Mouse (Mus musculus) lung, embryonic 16.5 days (tissue): ENCODE results near the gene Foxn2. TPM values are rescaled to one million over a fixed set of nuclear protein-coding genes. Genes with fewer than 3 reads are reported as not detected.
"Not testable (repeated sequence)": the region's sequence is repeated elsewhere in the genome, so short reads cannot be mapped to it uniquely, and the experiment has no call there.

Experiments used
- ATAC-seq: fragments of 200-750 bp; cut with Nextera tagmentation; 2 replicates; pipeline ENCODE4 v1.8.0; 2017; ENCODE audit warnings: low read depth, mild to moderate bottlenecking, moderate library complexity
- H3K27ac ChIP-seq: fragments of 300-500 bp; sonication (generic); 2 replicates; pipeline ENCODE4 v1.5.1; 2014; ENCODE audit warnings: mild to moderate bottlenecking, control low read depth, low read length
- H3K27me3 ChIP-seq: fragments of 300-500 bp; sonication (generic); 2 replicates; pipeline ENCODE4 v1.6.1; 2014; ENCODE audit warnings: low read depth, low read length, mixed read lengths; ENCODE audit not compliant: control insufficient read depth, insufficient read depth
- H3K36me3 ChIP-seq: fragments of 300-500 bp; sonication (generic); 2 replicates; pipeline ENCODE4 v1.6.1; 2014; ENCODE audit warnings: low read length; ENCODE audit not compliant: control insufficient read depth, insufficient read depth
- H3K4me1 ChIP-seq: fragments of 300-500 bp; sonication (generic); replicated peaks from 2 replicates; pipeline ENCODE4 v1.6.1; 2014; ENCODE audit warnings: low read length, mixed read lengths; ENCODE audit not compliant: control insufficient read depth, insufficient read depth
- H3K4me2 ChIP-seq: fragments of 300-500 bp; sonication (generic); 2 replicates; pipeline ENCODE4 v1.6.1; 2014; ENCODE audit warnings: low read depth, low read length, control low read depth
- H3K4me3 ChIP-seq: fragments of 300-500 bp; sonication (generic); 2 replicates; pipeline ENCODE4 v1.5.1; 2014; ENCODE audit warnings: mild to moderate bottlenecking, low read length, control low read depth
- H3K9ac ChIP-seq: fragments of 300-500 bp; sonication (generic); 2 replicates; pipeline ENCODE4 v1.6.1; 2014; ENCODE audit warnings: low read length, control low read depth
- H3K9me3 ChIP-seq: fragments of 300-500 bp; sonication (generic); 2 replicates; pipeline ENCODE4 v1.6.1; 2016; ENCODE audit warnings: low read length; ENCODE audit not compliant: control insufficient read depth
- WGBS: fragments of 180-500 bp; shearing (Covaris S2); extraction: QIAGEN DNeasy Blood & Tissue Kit; methylation state at CpG from one replicate; pipeline ENCODE4 v1.1.7; 2014; 5-methylcytosine and 5-hydroxymethylcytosine counted together
- polyA plus RNA-seq: library from polyadenylated mRNA; unstranded; fragments of >200 nt; fragmentation: Nextera tagmentation; extraction: Ambion mirVana; gene quantifications from 2 replicates; pipeline ENCODE4 v1.2.1, GENCODE M21; 2015

Gene Foxn2
- polyA plus RNA-seq, 1 experiment from 2014 or later: 21.5 TPM

DNA sequence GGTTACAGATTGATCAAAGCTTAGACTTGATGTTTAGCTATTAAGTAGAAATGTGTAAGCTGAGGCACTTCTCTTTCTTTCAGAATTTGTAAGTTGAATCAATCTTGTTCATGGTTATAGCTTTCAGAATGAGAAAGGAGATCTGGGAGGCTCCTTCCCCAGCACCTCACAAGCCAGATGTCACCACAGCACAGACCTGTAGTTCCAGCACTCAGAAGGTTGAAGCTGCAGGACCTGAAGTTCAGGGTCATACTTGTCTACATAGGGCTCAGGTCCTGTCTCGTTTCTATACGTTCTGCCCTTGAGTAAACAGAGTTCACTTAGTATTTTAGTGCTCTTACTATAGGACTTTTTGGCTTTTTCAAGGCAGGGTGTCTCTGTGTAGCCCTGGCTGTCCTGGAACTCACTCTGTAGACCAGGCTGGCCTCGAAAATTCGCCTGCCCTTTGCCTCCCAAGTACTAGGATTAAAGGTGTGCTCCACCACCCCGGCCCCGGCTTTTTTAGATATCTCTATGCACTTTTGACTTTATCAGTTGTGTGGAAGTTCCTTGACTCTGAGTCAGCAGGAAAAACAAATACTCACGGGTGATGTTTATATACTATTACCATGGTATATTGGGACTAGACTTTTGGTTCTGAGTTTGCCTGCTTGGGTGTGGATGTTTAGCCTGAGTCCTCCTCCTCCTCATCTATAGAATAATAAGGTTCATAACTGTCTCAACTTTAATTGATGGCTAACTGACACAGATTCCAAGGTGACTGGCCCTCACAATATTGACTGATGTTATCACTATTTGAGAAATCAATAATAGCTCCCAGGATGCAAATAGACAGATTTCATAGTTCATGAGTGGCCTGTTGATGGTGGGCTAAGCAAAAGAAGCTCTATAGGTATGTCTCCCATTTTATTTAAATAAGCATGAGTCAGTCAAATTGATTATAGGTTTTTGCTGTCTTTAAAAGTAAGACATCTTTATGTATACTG, 19.7 kb downstream of the Foxn2 start:
- no peak overlapping the region for H3K9ac ChIP-seq
- H3K4me1 ChIP-seq: peaks cover 3% of the 10 kb centered on the region; the same call in 1 of the 2 replicates
- 52% methylated on average over 7 of the region's 7 CpGs for WGBS
- H3K9me3 ChIP-seq: no peaks in the 10 kb centered on the region
- H3K4me2 ChIP-seq: no peak overlapping the region
- no peak for ATAC-seq
- no peak overlapping the region for H3K4me3 ChIP-seq
- H3K27ac ChIP-seq: no peak overlapping the region
- H3K27me3 ChIP-seq: no peaks in the 10 kb centered on the region
- H3K36me3 ChIP-seq: no peaks in the 10 kb centered on the region

DNA sequence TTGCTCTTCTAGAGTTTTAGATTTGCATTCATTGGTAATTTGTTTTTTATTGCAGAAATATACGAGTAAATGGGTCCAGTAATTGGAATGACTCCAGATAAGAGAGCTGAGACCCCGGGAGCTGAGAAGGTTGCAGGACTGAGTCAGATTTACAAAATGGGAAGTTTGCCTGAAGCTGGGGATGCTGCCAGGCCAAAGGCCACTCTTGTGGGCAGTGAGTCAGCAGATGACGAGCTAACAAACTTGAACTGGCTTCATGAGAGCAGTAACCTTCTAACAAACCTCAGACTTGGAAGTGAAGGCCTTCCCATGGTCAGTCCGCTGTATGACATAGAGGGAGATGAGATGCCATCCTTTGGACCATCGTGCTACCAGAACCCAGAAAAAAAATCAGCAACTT, 22.1 kb downstream of the Foxn2 start:
- WGBS: 58% methylated on average over 5 of the region's 5 CpGs
- Histone ChIP-seq H3K27me3 (no peaks in the 10 kb centered on the region), H3K9ac (no peak overlapping the region), H3K4me2 (no peak overlapping the region), H3K9me3 (no peaks in the 10 kb centered on the region), H3K4me1 (peaks cover 3% of the 10 kb centered on the region; the same call in 1 of the 2 replicates), H3K27ac (no peak overlapping the region), H3K4me3 (no peak overlapping the region), H3K36me3 (peaks cover 4% of the 10 kb centered on the region; the same call in 1 of the 2 replicates)
- ATAC-seq: no peak

DNA sequence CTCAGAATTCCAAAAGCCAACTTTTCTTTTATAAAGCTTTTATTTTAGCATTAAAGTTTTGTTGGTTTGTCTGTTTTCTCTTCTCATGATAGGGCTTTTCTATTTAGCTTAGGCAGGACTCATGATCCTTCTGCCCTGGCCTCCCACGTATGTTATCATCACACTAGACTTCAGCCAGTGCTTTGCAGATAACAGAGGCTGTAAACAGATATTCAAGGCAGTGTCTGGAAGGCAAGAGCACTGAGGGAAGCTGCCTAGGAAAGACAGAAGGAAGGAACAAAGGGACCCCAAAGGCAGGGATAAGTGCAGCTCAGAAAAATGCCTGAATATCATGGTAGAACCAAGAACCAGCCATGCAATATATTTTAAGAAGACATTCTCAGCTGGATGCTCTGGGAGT, 26.1 kb downstream of the Foxn2 start:
- H3K27me3 ChIP-seq: no peaks in the 10 kb centered on the region
- peaks cover 4% of the 10 kb centered on the region for H3K9me3 ChIP-seq
- peaks cover 3% of the 10 kb centered on the region; the same call in 1 of the 2 replicates for H3K4me1 ChIP-seq
- peaks cover 21% of the 10 kb centered on the region for H3K36me3 ChIP-seq
- H3K4me2 ChIP-seq: no peak overlapping the region
- H3K9ac ChIP-seq: no peak overlapping the region
- 55% methylated on average over 1 of the region's 1 CpGs for WGBS
- no peak overlapping the region for H3K27ac ChIP-seq
- ATAC-seq: no peak
- H3K4me3 ChIP-seq: no peak overlapping the region

DNA sequence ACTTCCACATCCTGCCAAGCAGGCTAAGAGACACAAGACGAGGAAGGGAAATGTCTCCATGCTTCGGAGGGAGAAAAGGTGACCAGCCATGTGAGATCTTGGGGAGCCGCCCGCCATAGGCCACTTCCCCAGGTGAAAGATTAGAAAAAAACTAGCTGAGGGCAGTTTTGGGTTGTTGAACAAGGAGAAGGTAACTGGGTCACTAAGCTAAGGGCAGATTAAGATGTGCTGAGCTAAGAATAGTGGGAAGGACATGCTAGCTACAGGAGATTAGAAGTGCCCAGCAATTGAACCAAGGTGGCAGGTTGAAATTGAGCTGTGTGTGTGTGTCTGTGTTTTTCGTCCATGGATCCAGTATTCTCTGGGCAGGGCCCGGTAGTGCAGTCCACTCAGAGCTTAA, 27.2 kb downstream of the Foxn2 start:
- peaks cover 4% of the 10 kb centered on the region for H3K9me3 ChIP-seq
- H3K27ac ChIP-seq: no peak overlapping the region
- H3K9ac ChIP-seq: no peak overlapping the region
- H3K4me3 ChIP-seq: no peak overlapping the region
- peaks cover 21% of the 10 kb centered on the region for H3K36me3 ChIP-seq
- WGBS: 88% methylated on average over 6 of the region's 6 CpGs
- H3K27me3 ChIP-seq: no peaks in the 10 kb centered on the region
- no peak overlapping the region for H3K4me2 ChIP-seq
- H3K4me1 ChIP-seq: peaks cover 1% of the 10 kb centered on the region; the same call in 1 of the 2 replicates
- no peak for ATAC-seq

DNA sequence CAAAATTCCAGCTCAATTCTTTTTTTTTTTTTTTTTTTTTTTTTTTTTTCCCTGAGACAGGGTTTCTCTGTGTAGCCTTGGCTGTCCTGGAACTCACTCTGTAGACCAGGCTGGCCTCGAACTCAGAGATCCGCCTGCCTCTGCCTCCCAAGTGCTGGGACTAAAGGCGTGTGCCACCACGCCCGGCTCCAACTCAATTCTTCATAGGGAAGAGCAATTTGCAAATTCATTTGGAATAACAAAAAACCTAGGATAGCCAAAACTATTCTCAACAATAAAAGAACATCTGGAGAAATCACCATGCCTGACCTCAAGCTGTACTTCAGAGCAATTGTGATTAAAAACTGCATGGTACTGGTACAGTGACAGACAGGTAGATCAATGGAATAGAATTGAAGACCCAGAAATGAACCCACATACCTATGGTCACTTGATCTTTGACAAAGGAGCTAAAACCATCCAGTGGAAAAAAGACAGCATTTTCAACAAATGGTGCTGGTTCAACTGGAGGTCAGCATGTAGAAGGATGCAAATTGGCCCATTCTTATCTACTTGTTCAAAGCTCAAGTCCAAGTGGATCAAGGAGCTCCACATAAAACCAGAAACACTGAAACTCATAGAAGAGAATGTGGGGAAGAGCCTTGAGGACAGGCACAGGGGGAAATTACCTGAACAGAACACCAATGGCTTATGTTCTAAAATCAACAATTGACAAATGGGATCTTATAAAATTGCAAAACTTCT, 28.3 kb downstream of the Foxn2 start:
- over 99% methylated on average over 4 of the region's 5 CpGs for WGBS
- H3K9ac ChIP-seq, ATAC-seq, H3K4me2 ChIP-seq, H3K27ac ChIP-seq, H3K27me3 ChIP-seq, H3K4me1 ChIP-seq, H3K9me3 ChIP-seq, H3K4me3 ChIP-seq: not testable (repeated sequence)
- H3K36me3 ChIP-seq: peaks cover 21% of the 10 kb centered on the region

DNA sequence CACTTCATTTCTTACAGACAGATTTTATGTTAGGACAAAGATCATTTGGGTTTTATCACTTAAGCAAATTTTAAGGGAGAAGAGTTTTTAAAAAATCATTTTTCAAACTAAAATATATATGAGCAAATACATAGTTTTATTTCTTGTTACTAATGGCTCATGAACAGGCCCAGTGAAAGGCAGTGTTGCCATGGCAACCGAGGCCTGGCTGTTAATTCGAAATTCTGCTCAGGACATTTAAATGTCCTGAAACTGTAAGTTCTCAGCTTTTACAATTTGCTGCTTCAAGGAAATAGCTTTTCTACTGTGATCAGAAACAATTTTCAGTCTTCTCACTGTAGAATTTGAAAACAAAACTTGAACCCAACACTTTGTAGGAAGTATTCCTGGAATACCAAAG, 33.3 kb downstream of the Foxn2 start:
- 60% methylated on average over 2 of the region's 2 CpGs for WGBS
- Histone ChIP-seq H3K27ac (no peak overlapping the region), H3K9me3 (peaks cover 4% of the 10 kb centered on the region), H3K4me2 (no peak overlapping the region), H3K9ac (no peak overlapping the region), H3K36me3 (peaks cover 15% of the 10 kb centered on the region), H3K27me3 (no peaks in the 10 kb centered on the region), H3K4me3 (no peak overlapping the region), H3K4me1 (no peaks in the 10 kb centered on the region)
- no peak for ATAC-seq

DNA sequence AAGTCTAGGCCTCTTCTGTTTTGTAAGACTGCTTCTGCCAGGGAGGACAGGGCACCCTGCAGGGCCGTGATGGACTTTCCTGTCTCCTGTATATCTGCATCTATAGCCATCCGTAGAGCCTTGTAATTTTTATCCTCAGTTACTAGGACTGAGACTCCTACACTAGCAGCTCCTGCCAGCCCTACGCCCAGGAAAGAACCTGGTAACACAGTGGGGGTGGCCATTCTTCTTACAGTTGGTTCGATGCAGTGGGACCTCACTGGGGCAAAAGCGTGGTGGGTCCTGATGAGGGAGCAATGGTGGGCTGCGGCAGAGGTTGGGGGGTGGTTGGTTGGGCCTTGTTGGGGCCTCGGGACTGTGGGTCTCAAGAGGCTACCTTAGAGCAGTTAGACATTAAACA, 36.7 kb downstream of the Foxn2 start:
- Histone ChIP-seq H3K27me3 (no peaks in the 10 kb centered on the region), H3K9me3 (no peaks in the 10 kb centered on the region), H3K4me3 (no peak overlapping the region), H3K4me1 (no peaks in the 10 kb centered on the region), H3K27ac (no peak overlapping the region), H3K4me2 (no peak overlapping the region), H3K9ac (no peak overlapping the region), H3K36me3 (peaks cover 7% of the 10 kb centered on the region; the same call in 1 of the 2 replicates)
- ATAC-seq: no peak
- 95% methylated on average over 7 of the region's 7 CpGs for WGBS

DNA sequence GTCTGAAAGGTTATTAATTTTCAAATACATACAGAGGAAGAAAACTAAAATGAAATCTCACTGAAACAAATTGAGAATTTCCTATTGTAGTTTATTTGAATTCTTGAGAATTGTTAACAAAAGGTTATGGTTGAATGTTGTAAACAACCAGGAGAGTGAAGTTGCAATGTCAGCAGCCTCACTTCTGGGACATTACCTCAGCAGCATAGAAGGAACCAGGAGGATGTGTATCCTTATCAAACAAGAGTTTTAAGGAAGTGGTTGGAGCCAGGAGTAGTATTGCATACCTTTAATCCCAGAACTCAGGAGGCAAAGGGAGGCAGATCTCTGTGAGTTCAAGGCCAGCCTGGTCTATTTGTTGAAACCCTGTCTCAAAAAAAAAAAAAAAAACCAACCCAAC, 37.2 kb downstream of the Foxn2 start:
- Histone ChIP-seq H3K27me3 (no peaks in the 10 kb centered on the region), H3K4me3 (no peak overlapping the region), H3K27ac (no peak overlapping the region), H3K9me3 (no peaks in the 10 kb centered on the region), H3K4me1 (no peaks in the 10 kb centered on the region), H3K9ac (no peak overlapping the region), H3K4me2 (no peak overlapping the region), H3K36me3 (peaks cover 7% of the 10 kb centered on the region; the same call in 1 of the 2 replicates)
- no peak for ATAC-seq

DNA sequence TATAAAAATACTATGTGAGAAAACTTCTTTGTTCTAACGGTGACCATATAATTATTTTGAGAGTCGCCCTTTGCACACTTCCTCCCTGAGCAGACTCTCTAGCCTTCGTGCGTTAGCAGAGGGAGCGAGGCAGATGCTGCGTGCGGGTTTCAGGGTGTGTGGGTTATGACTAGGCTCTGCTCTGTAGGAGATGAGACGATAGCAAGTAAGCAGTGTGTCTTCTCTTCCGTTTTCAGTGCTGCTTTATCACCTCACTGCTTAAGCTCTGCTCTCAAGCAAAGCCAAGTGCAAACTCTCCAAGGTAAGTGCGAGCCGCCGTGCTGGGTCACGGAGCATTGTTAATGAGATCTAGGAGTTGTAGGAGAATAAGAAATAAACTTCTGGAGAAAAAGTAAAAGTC, 38.5 kb downstream of the Foxn2 start:
- Histone ChIP-seq H3K9ac (no peak overlapping the region), H3K4me1 (no peaks in the 10 kb centered on the region), H3K9me3 (no peaks in the 10 kb centered on the region), H3K36me3 (peaks cover 7% of the 10 kb centered on the region; the same call in 1 of the 2 replicates), H3K4me3 (no peak overlapping the region), H3K27ac (no peak overlapping the region), H3K27me3 (no peaks in the 10 kb centered on the region), H3K4me2 (no peak overlapping the region)
- no peak for ATAC-seq
- 78% methylated on average over 13 of the region's 13 CpGs for WGBS
